Mouse (Mus musculus): ENCODE measurements around the gene Mpp2.

GRCm38 (mm10) chr11:102106911-102107310 is 18.6 kb upstream of the Mpp2 start:
- no peak for TF ChIP-seq CTCF (IDR thresholded peaks at IDR 0.05; ENCODE audit: borderline replicate concordance, insufficient read depth, low read length)
- TF ChIP-seq POLR2A (IDR thresholded peaks at IDR 0.05; ENCODE audit: low read depth, low read length) = no peak
